Mouse (Mus musculus) forebrain, embryonic 14.5 days (tissue): ENCODE measurements around the gene Olfr196. TPM values are rescaled to one million over a fixed set of nuclear protein-coding genes. Genes with fewer than 3 reads are reported as not detected.
"Not testable (repeated sequence)": the region's sequence is repeated elsewhere in the genome, so short reads cannot be mapped to it uniquely, and the experiment has no call there.

ENCODE experiments used
- ATAC-seq: fragments of 200-750 bp; cut with Nextera tagmentation; 2 replicates; pipeline ENCODE4 v1.8.0; 2017; ENCODE audit warnings: mild to moderate bottlenecking, moderate library complexity
- DNase-seq: peaks from one replicate; pipeline ENCODE4 v3.0.0-alpha.2; 2015; ENCODE audit warnings: low spot score
- H3K27ac ChIP-seq: fragments of 300-500 bp; sonication (generic); 2 replicates; pipeline ENCODE4 v1.5.1; 2014; ENCODE audit warnings: low read depth, mild to moderate bottlenecking, control low read depth, low read length, moderate library complexity
- H3K27me3 ChIP-seq: fragments of 300-500 bp; sonication (generic); replicated peaks from 2 replicates; pipeline ENCODE4 v1.6.1; 2014; ENCODE audit warnings: low read length, control low read depth, mixed read lengths; ENCODE audit not compliant: control insufficient read depth, insufficient read depth
- H3K36me3 ChIP-seq: fragments of 300-500 bp; sonication (generic); 2 replicates; pipeline ENCODE4 v1.6.1; 2014; ENCODE audit warnings: low read length, control low read depth; ENCODE audit not compliant: control insufficient read depth, insufficient read depth
- H3K4me1 ChIP-seq: fragments of 300-500 bp; sonication (generic); 2 replicates; pipeline ENCODE4 v1.6.1; 2014; ENCODE audit warnings: antibody characterized with exemption, low read length, control low read depth; ENCODE audit not compliant: control insufficient read depth, insufficient read depth
- H3K4me2 ChIP-seq: fragments of 300-500 bp; sonication (generic); 2 replicates; pipeline ENCODE4 v1.6.1; 2014; ENCODE audit warnings: mild to moderate bottlenecking, control low read depth, low read length
- H3K4me3 ChIP-seq: fragments of 300-500 bp; sonication (generic); 2 replicates; pipeline ENCODE4 v1.5.1; 2014; ENCODE audit warnings: low read depth, low read length, control low read depth
- H3K9ac ChIP-seq: fragments of 300-500 bp; sonication (generic); 2 replicates; pipeline ENCODE4 v1.6.1; 2014; ENCODE audit warnings: mild to moderate bottlenecking, low read length, control low read depth, moderate library complexity
- H3K9me3 ChIP-seq: fragments of 300-500 bp; sonication (generic); replicated peaks from 2 replicates; pipeline ENCODE4 v1.6.1; 2016; ENCODE audit warnings: low read length, control low read depth, mixed read lengths; ENCODE audit not compliant: control insufficient read depth
- WGBS: fragments of 180-500 bp; shearing (Covaris S2); extraction: QIAGEN DNeasy Blood & Tissue Kit; methylation state at CpG from one replicate; pipeline ENCODE4 v1.1.7; 2014; 5-methylcytosine and 5-hydroxymethylcytosine counted together
- polyA plus RNA-seq: library from polyadenylated mRNA; unstranded; fragments of >200 nt; fragmentation: Nextera tagmentation; extraction: Ambion mirVana; gene quantifications from 2 replicates; pipeline ENCODE4 v1.2.1, GENCODE M21; 2014

Olfr196 gene
- polyA plus RNA-seq: not detected in 2 replicates

DNA sequence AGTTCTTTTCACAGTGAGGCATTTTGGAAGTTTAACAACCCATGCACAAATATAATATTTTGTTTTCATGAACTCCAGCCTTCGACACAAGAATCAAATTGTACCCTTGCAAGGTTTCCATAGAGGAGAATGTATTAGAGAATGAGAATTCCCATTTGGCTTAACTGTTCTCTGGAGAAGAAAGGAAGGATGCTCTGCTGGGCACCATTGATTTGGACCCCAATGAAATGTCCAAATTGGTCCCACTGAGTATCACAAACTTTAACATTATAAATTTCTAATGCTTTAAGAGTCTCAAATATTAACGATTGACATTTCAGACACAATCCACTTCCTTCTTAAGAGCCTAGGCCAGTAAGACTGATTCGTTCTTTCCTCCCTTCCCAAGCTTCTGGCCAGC lies at the start of gene Olfr196:
Gene Olfr196, minus strand, starts transcription at position 101 of the 400 bp plus-strand sequence.
- H3K4me3 ChIP-seq: no peak within 1 kb of the TSS

DNA sequence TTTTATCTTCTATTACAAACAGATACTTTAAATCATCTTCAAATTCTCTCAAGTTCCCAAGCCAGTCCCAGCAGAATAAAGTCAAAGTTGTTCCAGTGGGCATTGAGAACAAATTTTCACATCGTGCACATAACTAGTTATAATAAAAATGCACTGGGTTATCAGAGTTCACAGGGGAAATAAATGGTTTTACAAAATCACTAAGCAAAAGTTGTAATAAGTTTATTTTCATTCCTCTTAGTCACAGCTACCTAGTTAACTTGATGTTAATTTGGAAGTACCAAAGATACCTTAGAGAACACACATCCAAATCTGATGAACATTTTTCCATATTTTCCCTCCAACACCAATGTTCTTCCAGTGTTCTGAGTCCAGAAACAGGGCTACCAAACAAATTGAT lies 49.4 kb upstream of the Olfr196 start, which contains the start of gene Olfr199:
Gene Olfr199, minus strand, starts transcription at position 101 of the 400 bp plus-strand sequence.
- 78% methylated on average over 1 of the region's 1 CpGs for WGBS
- not testable (repeated sequence) for H3K27me3 ChIP-seq, H3K4me2 ChIP-seq, H3K9ac ChIP-seq, H3K27ac ChIP-seq, ATAC-seq, H3K36me3 ChIP-seq, DNase-seq, H3K4me3 ChIP-seq, H3K9me3 ChIP-seq, H3K4me1 ChIP-seq

More for the DNA sequence above, at the start of gene Olfr196:
- ATAC-seq: no peak
- Histone ChIP-seq H3K4me1 (no peaks in the 10 kb centered on the region), H3K9me3 (no peaks in the 10 kb centered on the region), H3K27me3 (no peaks in the 10 kb centered on the region), H3K4me2 (no peak within 1 kb of the TSS), H3K9ac (no peak within 1 kb of the TSS), H3K36me3 (no peaks in the 10 kb centered on the region), H3K27ac (no peak within 1 kb of the TSS)
- no peak for DNase-seq
- 65% methylated on average over 3 of the region's 3 CpGs for WGBS

DNA sequence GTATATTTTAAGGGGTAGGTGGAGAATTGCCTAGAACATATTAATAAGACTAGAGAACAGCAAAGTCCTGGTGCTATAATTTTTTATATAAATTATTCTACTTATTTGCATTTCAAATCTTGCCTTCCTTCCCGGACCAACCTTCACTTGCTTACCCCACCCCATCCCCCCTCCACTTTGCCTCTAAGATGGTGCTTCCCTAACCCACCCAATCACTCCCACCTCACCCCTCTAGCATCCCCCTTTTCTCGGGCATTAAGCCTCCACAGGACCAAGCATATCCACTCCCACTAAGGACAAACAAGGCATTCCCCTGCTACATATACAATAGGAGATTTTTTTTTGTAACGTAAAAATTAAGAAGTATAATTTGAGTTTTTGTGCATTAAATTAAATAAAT lies 47.6 kb upstream of the Olfr196 start:
- H3K4me3 ChIP-seq, H3K9ac ChIP-seq, H3K27ac ChIP-seq, H3K4me1 ChIP-seq, H3K4me2 ChIP-seq, DNase-seq, ATAC-seq, H3K9me3 ChIP-seq, H3K36me3 ChIP-seq, H3K27me3 ChIP-seq: not testable (repeated sequence)
- 79% methylated on average over 3 of the region's 3 CpGs for WGBS

DNA sequence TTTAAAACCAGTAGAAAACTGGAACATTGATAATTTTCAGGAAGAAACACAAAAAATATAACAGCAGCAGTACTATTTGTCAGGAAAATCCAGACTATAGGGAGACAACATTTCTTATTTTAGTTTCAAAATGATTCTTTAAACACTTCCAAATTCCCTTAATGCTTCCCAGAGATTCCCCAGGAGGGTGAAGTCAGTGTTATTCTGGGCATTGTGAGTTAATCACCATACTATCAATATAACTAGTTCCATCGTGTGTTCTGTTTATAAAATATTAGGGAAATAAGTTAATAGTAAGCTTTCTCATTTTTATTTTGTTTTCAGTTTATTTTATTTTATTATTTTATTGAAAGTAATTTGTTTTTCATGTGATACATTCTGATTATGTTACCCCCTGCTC lies 33.2 kb upstream of the Olfr196 start, which contains the start of gene Olfr198:
Gene Olfr198, minus strand, starts transcription at position 101 of the 400 bp plus-strand sequence.
- H3K9ac ChIP-seq, ATAC-seq, H3K27me3 ChIP-seq, H3K27ac ChIP-seq, DNase-seq, H3K36me3 ChIP-seq, H3K9me3 ChIP-seq, H3K4me1 ChIP-seq, H3K4me2 ChIP-seq, H3K4me3 ChIP-seq: not testable (repeated sequence)
- 73% methylated on average over 1 of the region's 1 CpGs for WGBS

DNA sequence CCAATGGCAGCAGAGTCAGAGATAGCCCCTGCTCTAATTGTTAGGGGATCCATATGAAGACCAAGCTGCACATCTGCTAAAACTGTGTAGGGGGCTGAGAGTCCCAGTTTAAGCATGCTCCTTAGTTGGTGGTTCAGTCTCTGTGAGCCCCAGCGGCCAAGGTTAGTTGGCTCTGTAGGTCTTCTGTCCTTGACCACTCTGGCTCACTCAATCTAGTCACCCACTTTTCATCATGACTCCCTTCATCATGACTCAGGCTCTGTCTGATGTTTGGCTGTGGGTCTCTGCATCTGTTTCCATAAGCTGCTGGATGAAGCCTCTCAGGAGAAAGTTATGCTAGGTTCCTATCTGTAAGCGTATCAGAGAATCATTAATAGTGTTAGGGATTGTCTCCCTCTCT lies 18.3 kb downstream of the Olfr196 start:
- Histone ChIP-seq H3K4me3 (no peak overlapping the region), H3K4me1 (no peaks in the 10 kb centered on the region), H3K27ac (no peak overlapping the region), H3K9me3 (no peaks in the 10 kb centered on the region), H3K27me3 (no peaks in the 10 kb centered on the region), H3K4me2 (no peak overlapping the region), H3K9ac (no peak overlapping the region), H3K36me3 (no peaks in the 10 kb centered on the region)
- 92% methylated on average over 2 of the region's 2 CpGs for WGBS
- no peak for ATAC-seq
- DNase-seq: no peak

DNA sequence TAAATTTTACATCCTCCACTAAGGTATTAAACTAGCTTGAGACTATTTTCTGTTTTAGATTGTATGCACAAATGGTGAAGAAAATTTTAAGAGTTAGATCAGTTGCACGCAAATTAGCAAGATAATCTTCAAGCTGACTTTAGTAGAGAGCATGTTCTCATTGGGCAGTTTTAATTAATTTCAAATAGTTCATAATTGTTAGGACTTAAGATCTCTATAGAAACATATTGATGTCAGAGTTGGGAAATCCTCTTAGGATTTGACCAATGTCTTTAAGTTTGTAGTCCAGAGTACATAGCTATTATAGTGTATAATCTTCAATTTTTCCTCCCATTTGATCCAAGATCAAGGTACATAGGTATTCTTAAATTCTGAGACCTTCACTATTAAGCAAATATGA lies 23.5 kb downstream of the Olfr196 start, which contains the start of gene Olfr195:
Gene Olfr195, plus strand, starts transcription at position 301 of the 400 bp plus-strand sequence.
- H3K4me1 ChIP-seq: no peaks in the 10 kb centered on the region
- ATAC-seq (no peak), DNase-seq (no peak)
- H3K4me2 ChIP-seq: no peak within 1 kb of the TSS
- H3K27me3 ChIP-seq: no peaks in the 10 kb centered on the region
- WGBS: 89% methylated on average over 1 of the region's 1 CpGs
- H3K27ac ChIP-seq: no peak within 1 kb of the TSS
- no peak within 1 kb of the TSS for H3K4me3 ChIP-seq
- H3K9ac ChIP-seq: no peak within 1 kb of the TSS
- H3K36me3 ChIP-seq: no peaks in the 10 kb centered on the region
- H3K9me3 ChIP-seq: no peaks in the 10 kb centered on the region

DNA sequence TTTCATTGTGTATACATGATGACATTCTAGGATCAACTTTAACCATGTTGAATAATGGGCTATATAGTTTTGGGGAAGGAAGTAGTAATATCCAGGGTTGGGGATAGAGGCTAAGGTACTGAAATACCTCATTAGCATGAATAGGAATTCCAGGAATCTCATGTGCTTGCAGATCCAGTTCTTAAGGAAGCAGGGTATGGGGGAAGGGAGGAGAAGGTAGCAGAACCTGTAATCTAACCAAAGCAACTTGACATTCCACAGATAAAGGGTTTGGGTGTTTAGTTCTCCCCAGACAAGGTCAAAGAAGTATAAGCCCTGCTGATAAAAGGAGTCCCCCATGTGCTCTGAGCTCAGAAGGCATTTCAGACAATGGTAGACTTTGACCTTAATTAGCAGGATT lies 29.1 kb downstream of the Olfr196 start:
- Histone ChIP-seq H3K4me1 (no peaks in the 10 kb centered on the region), H3K4me3 (no peak overlapping the region), H3K4me2 (no peak overlapping the region), H3K9me3 (no peaks in the 10 kb centered on the region), H3K36me3 (no peaks in the 10 kb centered on the region), H3K27ac (no peak overlapping the region), H3K27me3 (no peaks in the 10 kb centered on the region), H3K9ac (no peak overlapping the region)
- ATAC-seq: no peak
- DNase-seq: no peak

DNA sequence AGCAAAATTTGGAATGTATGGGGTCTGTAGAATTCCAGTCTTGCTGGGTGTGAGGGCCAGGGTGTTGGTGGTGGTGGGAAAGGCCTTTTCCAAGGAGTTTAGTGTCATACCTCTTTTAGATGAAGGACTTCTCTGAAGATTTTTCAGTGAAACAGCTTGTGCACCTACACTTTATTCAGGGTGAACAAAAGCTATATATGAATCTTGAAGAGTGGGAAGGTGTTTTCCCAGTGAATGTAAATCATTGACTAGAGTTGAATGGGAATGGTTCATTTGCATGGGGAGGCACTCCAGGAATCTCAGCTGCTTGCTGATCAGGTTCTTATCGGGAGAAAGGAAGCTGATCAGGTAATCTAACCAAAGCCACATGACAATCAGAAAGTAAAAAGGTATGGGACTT lies 39.5 kb downstream of the Olfr196 start:
- Histone ChIP-seq H3K27ac (no peak overlapping the region), H3K4me1 (no peaks in the 10 kb centered on the region), H3K36me3 (no peaks in the 10 kb centered on the region), H3K9me3 (no peaks in the 10 kb centered on the region), H3K4me2 (no peak overlapping the region), H3K9ac (no peak overlapping the region), H3K4me3 (no peak overlapping the region), H3K27me3 (no peaks in the 10 kb centered on the region)
- 88% methylated on average over 1 of the region's 1 CpGs for WGBS
- ATAC-seq (no peak), DNase-seq (no peak)

DNA sequence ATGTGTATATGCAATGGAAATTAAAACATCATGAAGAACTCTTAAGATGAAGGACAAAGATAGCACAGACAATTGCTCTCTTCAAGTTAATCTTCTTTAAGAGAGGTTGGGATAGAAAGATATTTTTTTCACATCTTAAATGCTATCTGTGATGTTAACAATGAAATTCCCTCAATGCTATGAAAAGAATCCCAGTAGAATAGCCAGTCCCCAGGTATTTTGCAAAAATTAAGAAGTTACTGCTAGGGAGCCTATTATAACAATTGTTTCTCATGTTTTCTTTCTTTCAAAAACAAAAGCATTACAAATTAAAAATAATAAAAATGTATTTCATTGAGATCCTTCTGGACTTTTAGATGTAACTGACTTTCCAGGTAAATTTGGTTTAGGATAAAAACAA lies 49.3 kb downstream of the Olfr196 start, which contains the start of gene Olfr194:
Gene Olfr194, minus strand, starts transcription at position 101 of the 400 bp plus-strand sequence.
- Histone ChIP-seq H3K9me3 (no peaks in the 10 kb centered on the region), H3K9ac (no peak within 1 kb of the TSS), H3K36me3 (no peaks in the 10 kb centered on the region), H3K4me1 (no peaks in the 10 kb centered on the region), H3K4me3 (no peak within 1 kb of the TSS), H3K27me3 (no peaks in the 10 kb centered on the region), H3K27ac (no peak within 1 kb of the TSS), H3K4me2 (no peak within 1 kb of the TSS)
- DNase-seq (no peak), ATAC-seq (no peak)
